Mouse (Mus musculus) CH12.LX (cell line): ENCODE data around the gene Hmga2.

Source experiments
- EP300 ChIP-seq: IDR thresholded peaks from 2 replicates; pipeline ENCODE4 v1.6.1; 2011; ENCODE audit warnings: low read length, improper control_type of control experiment
- JUND ChIP-seq: conservative IDR thresholded peaks from 2 replicates; pipeline ENCODE4 v1.6.1; 2011; ENCODE audit warnings: low read depth, low read length, improper control_type of control experiment
- MAFK ChIP-seq: IDR thresholded peaks from 2 replicates; pipeline ENCODE4 v1.6.1; 2011; ENCODE audit warnings: low read length, improper control_type of control experiment; ENCODE audit not compliant: insufficient replicate concordance
- POLR2A ChIP-seq: IDR thresholded peaks from 2 replicates; pipeline ENCODE4 v1.6.1; 2011; ENCODE audit warnings: low read depth, mild to moderate bottlenecking, improper control_type of control experiment, low read length
- ZC3H11A ChIP-seq: IDR thresholded peaks from 2 replicates; pipeline ENCODE4 v1.6.1; 2012; ENCODE audit warnings: low read depth, mild to moderate bottlenecking, inconsistent platforms, low read length, improper control_type of control experiment

- no peak for TF ChIP-seq ZC3H11A
- TF ChIP-seq EP300, result no peak
- no peak for TF ChIP-seq JUND
- TF ChIP-seq POLR2A, result no peak
- no peak for TF ChIP-seq MAFK
Observed at GRCm38 (mm10) chr10:120485461-120485860, 9.2 kb upstream of the Hmga2 start.
